Mouse (Mus musculus): ENCODE measurements around the gene Kcnd2.
"Not testable (repeated sequence)": the region's sequence is repeated elsewhere in the genome, so short reads cannot be mapped to it uniquely, and the experiment has no call there.

The Kcnd2 gene

DNA sequence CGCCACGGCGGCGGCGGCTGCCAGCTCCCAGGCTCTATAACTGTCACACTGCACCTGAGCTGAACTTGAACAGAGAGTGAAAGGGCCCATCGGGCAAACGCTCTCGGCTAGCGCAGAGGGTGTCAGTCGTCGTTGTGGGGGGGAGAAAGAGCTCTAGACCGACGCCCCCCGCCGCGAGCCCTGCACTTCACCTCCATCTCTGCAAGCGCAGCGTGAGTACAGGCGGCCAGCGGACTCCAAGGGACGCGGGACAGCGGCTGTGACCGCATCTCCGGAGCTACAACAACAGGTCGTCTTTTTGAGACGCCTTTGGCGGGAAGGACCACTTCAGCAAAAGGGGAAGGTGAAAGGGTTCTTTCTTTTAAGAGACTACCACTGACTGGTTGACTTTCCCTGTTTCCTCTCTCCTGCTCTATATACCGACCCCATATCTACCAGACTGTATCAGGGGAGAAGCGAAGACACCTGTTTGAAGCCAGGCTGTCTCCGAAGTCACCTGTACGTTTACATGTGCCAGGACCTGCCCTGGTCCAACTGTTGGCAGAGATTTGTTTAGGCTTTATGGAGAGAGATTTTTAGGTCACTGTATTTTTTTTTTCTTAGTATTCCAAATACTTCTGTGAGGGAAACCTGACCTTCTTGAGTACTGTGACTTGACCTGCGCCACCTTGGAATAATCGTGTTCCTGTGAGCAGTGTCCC lies at the start of gene Kcnd2:
TSS of gene Kcnd2 (plus strand) at position 13 of the 701 bp plus-strand sequence.
- DNase-seq: no peak

DNA sequence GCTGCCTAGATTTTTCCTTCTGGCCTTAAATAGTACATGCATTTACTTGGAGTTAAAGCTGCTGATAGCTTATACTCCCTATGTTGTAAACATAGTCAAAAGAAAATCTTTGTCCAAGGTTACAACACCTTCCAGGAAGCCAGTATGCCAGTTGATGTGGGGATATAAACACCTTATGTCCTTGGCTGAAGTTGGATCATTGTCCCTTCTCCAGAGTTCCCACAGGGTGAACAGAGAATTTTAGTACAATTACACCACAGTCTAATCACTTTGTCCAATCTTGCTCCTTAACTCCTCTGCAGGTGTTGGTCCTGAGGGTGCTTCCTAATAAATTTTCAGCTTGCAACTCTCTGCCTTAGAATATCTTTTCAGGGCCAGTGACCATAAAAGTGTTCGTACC lies 48.7 kb upstream of the Kcnd2 start:
- no peak for DNase-seq

DNA sequence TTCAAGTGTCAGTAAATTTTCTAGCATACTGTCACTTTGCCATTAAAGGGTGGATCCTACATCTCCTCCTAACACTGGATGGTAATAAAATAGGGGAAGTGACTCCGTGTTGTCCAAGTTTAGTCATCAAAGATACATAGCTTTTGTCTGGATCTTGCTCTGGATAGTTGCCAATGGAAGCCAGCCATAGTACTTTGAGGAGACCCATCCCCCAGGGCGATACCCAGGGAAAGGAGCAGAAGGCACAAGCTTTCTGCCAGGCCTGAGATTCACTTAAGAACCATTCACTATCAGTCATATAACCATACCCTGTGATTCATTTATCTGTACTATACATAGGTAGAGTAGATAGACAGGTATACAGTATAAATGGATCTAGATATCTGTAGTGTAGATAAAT lies 20.0 kb upstream of the Kcnd2 start:
- DNase-seq: no peak

DNA sequence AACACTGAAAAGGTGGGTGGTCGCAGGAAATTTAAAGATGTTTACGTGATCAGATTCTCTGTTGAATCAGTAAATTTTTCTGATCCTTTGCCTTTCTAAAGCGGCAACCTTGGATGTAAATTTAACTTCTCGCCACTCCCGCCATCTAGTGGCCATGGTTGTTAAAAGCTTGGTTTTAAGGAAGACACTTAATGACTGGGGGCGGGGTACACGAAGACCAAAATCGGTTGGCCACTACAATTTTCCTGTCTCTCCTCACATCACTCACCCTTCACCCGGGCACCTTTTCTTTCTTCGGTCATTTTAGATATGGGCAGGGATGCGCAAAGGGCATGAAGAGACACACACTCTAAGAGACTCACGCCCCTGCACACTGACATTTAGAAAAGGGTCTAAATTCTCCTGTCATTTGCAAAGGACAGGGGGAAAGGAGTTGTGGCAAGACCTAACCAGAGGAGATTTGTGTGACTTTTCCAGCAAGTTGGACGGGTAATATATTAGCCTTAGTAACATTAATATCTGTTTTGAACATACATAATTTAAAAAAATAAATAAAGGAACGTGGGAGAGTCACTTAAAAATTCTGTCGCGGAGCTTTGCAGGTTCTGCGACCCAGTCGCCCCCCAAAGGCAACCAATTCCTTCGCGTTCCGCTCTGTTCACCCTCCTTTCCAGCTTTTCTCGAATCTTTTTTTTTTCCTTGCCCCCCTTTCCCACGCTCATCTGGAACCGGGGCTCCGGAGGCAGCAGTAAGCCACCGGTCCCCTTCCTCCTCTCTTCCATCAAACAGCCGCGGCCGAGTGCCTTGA lies 1.2 kb upstream of the Kcnd2 start:
- peak; percentile 88 for DNase-seq

DNA sequence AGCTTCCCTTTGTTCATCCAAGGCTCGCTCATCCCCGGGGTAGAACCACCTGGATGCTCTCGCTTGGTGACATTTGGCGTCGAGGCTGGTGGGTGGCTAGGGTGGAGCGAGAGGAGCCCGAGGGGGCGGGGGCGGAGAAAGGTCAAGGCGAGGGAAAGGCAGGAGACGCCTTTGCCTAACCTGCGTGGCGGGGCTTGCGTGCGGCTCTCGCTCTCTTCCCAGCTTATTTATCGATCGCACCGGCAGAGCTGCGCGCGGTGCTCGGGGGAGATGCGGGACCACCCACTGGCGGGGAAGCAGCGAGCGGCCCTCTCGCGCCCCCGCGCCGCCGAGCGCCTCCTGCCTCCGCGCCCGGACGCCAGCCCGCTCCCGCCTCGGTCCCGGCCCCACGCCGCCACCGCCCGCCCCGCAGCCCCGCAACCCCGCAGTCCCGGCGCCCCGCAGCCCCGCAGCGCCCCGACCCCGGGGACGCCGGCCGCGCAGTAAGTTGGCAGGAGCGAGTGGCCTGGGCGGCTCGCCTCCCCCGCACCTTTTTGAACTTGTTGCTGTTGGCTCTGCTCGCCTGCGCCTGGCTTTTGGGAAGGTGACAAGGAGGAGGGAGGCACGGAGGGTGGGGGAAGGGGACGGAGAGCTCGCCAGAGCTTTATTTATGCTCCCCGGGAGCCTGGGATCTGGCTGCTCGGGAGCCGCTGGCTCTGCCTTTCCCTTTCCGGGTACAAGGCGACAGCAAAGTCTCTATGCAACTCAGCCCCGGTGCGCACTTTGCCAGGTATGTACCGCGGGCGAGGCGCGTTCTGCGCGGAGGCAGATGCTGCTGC lies 421 bp upstream of the Kcnd2 start:
- peak; percentile 91 for DNase-seq

DNA sequence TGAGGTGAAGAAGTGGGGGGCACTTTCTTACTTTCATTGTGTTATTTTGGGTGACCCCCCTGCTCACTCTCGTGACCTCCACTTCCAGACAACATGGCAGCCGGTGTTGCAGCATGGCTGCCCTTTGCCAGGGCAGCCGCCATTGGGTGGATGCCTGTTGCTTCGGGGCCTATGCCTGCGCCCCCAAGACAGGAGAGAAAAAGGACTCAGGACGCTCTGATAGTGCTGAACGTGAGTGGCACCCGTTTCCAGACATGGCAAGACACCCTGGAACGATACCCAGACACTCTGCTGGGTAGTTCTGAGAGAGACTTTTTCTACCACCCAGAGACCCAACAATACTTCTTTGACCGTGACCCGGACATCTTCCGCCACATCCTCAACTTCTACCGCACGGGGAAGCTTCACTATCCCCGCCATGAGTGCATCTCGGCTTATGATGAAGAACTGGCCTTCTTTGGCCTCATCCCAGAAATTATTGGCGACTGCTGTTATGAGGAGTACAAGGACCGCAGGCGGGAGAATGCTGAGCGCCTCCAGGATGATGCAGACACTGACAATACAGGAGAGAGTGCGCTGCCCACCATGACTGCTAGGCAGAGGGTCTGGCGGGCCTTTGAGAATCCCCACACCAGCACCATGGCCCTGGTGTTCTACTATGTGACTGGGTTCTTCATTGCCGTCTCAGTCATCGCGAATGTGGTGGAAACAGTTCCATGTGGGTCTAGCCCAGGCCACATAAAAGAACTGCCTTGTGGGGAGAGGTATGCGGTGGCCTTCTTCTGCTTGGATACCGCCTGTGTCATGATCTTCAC lies 1.1 kb downstream of the Kcnd2 start:
- DNase-seq: peak; percentile 73

DNA sequence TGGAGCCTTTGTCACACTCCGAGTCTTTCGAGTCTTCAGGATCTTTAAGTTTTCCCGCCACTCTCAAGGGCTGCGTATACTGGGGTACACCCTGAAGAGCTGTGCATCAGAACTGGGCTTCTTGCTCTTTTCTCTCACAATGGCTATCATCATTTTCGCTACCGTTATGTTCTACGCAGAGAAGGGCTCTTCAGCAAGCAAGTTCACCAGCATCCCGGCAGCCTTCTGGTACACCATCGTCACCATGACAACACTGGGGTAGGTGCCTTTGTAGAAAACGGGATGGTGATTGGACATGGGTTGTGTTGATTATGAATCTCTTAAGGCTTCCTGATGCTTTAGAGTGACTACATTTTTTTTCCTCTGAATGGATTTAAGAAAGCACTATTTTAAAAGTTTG lies 1.9 kb downstream of the Kcnd2 start:
- peak; percentile 50 for DNase-seq

DNA sequence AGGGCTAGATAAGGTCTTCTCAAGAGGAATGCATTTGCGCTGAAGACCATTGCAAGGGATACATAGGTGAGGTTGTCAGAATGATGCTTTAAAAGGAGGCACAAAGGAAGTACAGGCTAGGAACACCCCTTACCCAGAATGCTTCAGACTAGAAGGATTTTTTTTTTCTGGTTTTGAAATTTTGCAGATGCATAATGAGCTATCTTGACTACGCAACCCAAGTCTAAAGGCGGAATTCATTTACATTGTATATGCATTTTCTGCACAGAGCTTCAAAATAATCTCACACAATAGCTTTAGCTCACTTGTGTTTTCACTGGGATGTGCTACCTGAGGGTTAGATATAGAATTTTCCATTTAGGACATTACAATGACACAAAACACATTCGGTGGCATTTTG lies 10.8 kb downstream of the Kcnd2 start:
- DNase-seq: no peak

DNA sequence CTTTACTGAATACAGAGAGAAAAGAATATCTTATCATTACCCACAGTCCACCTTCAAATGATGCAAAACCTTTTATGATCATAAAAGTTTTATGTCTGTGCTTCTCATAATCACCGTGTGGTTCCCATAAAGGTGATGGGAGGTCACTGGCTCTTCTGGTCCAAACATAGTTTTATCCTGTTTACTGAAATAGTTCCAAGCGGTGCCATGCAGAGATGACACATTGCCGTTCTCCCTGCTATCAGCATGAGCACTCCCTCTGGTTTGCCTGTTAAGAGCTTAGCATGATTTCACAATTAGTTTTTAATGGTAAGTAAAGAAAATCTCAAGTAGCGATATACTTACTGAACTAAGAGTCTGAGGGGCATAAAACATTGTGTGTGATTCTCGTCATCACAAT lies 43.7 kb downstream of the Kcnd2 start:
- DNase-seq: peak; percentile 71

DNA sequence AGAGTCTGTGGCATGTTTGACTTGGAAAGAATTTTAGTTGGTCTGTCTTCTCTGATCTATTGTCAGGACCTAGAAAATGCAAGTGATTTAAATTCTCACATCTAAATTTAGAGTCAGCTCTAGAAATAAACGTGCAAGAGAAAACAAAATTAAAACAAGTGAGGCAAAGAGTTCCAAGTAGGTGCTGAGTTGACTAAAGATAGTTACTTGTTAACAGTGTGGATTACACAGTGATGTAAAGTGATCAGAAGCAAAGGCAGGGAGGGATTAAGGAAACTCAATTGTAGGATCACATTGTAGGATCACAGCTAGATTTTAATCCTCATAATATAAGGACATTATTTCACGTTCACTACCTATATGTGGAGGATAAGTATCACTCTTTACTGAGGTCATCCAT lies 52.6 kb downstream of the Kcnd2 start:
- DNase-seq: no peak

DNA sequence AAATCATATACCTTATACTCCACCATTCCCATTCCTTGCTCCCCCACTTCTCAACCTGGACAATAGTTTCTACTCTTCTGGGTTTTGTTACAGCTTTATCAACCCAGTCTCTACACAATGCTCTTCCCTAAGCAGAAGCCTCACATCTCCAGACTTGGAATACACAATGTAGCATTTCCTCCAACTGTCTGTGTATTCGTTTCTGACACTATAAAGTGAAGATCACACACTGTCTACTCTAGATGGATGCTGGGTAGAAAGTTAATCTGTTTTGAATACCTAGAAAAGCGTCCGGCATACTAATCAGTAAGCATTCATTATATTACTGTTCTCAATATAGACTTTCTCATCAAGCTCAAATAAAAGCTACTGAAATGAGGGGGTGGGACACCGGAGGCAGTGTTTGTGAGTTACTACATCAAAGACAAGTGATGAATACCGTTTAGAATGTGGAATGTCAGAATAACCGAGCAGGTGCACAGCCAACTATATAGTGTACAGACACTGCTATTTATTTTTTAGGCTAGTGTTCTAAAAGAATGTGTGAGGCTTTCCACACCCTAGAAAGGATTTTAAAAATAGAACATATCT lies 62.1 kb downstream of the Kcnd2 start:
- no peak for DNase-seq

DNA sequence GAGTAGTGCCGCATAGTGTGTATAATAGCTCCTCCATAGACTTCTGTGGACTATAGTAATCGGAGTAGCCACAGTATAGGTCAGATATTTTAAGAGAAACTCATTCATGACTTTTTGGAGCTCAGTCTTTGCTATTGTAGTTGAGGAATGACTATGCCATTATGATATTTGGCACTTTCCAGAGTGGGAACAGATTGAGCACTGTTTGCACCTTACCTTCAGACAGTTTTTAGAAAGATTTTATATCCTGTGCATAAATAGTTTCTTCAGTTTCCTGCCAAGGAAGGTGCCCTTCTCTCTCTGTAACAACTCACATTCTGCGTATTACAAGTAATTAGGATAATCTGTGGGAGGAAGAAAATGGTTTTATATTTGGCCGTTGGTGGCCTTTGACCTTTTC lies 89.6 kb downstream of the Kcnd2 start:
- no peak for DNase-seq

DNA sequence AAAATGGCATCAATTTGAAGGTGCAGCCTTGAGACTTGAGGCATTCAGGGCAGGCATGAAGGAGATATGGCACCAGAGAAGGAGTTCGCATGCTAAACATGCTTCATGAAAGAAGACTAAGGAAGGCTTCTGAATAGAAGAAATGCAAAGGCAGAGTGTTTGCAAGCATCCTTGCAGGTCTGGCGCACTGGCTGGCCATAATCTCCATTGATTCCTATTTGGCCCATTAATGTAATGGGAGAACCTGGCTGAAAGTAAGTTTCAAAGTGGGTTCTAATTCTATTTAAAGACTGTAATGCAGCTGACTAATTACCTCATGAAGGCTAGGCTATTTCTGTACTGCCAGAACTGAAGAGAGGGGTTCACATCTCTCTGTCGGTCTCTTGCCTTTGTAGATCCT lies 94.9 kb downstream of the Kcnd2 start:
- DNase-seq: no peak

DNA sequence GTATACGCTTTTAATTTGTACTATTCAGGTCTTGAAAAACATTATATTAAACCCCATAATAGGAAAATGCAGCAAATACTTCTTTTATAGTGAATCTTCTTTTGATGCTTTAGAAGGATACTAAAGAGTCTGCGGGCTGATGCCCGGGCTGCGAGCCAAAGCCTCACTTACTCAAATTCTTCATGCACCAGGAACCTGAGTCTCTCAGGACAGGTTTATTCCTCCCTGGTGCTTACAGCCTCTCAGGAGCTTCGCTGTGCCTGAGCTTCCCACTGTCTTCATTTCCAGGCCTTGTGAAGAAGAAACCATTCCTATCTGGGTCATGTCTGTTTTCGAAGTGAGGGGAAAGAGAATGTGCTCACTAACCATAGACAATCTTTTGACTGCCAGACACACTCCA lies 106.1 kb downstream of the Kcnd2 start:
- DNase-seq: no peak

DNA sequence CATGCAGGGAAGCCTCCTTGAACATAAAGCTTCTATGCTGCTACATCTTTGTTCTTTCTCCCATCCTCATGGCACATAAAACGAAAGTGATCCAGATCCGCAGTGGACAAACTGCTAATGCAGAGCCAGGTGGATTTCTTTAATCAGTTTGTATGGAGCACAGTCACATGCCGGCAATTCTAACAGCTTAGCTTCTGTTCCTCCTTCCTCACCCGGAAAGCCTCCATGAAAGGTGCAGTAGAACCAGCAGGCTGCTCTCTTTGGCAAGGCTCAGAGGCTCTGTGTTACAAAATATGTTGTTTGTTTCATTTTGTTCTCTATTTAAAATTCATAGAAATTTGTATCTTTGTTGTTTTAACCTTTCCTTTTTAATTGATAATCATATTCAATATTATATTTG lies 106.9 kb downstream of the Kcnd2 start:
- DNase-seq: no peak

DNA sequence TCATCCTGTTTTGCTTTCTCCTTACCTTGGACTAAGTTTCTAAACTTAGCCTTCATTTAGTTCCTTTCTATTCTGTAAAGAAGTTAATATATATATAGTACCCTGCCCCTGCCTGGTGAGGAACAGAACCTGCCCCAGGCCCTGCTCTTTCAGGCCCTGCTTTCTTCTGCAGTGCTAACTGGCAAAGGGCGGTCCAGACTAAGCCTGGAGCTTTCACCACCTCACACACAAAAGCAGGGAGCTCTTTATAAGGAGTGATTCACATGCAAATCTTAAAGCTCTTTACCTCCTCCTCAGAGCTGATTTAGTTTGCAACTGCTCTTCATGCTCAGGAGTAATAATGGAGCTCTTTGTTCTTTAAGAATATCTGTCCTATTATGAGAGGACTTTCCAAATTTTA lies 109.9 kb downstream of the Kcnd2 start:
- DNase-seq: no peak

DNA sequence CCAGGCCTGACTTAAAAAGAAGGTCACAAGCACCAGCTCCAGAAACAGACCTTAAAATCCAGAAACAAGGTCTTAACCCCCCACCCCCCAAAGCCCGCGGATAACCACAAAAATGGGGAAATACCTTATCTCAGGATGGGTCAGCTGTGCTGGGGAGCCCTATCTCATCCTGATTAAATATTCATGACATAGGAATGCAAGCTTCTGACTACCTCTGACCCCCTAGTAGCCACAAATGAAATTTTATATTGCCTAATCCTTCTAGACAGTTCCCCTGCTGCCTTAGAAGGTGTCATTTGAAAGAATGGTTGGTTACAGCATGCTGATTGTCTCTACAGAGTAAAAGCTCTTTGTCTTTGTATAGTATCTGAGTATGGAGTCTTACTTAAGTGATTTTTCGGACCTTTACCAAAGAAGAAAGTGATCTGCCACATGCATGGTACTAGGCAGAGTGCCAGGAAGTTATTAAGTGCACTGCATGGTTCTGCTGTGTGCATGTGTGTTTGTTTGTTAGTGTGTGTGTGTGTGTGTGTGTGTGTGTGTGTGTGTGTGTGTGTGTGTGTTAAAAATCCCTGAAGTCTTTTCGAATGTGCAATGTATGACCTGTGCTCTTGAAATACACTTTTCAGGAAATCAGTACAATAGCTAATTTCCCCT lies 111.9 kb downstream of the Kcnd2 start:
- no peak for DNase-seq

DNA sequence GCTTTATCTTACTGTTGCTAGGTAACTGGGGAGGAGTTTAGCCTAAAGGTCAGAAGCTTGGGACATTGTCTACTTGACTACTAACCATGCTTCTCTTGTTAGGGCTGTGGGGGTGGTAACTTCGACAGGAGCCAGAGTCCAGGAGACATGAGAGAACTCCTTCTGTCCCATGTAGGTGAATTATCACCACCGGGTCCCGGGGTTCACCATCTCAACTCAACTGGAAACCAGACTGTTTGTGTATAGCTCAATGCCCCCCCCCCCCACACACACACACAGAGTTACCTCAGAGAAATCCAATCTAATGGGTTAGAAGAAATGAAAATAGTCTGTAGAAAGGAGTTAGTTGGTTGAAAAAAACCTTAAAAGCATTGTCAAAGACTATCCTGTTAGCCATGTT lies 170.0 kb downstream of the Kcnd2 start:
- DNase-seq: not testable (repeated sequence)

DNA sequence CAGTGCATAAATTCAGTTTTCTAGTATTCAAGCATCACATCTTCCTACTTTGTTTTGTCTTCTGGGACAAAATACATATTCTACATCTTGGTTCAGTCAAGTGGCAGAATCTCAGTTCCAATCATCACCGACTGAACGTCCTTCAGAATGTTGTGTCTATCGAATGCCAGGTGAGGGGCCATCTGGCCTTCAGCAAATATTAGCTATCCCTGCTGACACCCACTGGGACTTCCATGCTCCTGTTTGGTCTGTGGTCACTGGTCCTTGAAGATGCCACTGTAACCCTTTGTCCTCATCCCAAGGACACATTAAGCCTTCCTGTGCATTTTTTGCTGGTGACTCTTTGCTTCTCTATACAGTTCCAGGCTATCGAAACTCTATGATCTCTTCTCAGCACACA lies 176.5 kb downstream of the Kcnd2 start:
- DNase-seq: peak; percentile 55

DNA sequence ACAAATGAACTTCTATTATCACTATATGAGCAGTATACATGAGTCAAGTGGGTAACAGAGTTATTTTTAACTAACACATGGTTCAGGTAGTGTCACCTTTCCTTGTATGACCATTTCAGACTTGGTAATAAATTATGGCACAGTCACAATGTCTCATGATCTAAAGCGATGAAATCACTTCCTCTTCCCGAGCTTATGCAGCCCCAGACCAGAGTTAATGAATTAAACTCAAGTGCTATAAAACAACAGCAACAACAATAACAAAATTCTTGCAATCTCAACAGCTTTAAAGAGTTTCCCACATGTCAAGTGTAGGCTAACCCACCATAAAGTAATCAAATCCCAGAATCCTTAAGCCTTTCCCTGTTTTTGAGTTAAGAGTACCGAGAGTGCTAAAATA lies 198.4 kb downstream of the Kcnd2 start:
- no peak for DNase-seq

DNA sequence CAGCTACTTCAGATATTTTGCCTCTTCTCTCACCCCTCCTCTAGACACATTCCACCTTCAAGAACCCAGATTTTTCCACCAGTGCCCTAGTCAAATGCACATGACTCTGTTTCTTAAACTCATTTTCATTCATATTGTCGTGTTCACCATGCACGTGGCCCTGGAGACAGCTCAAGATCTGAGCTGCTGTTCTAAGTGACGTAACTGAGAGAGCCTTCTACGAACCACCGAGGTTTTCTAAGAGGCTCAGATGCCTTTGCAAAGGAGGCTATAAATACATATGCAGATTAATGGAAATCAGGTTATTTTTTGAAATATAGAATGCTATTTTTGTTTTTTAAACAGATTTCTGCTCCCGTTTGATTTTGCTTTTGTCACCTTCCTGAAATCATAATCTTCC lies 202.9 kb downstream of the Kcnd2 start:
- no peak for DNase-seq

Measured in cerebellum, adult 9-11 months (tissue).